ENCODE assay signal across 10 mouse cellular contexts in genomic region chr4:129584370-129584769, GRCm38 (mm10). TPM values are rescaled to one million over a fixed set of nuclear protein-coding genes. Genes with fewer than 3 reads are reported as not detected.
DNase-seq lines count a peak whose midpoint lies in the region; ATAC-seq and TF ChIP-seq lines count a peak whose summit lies in the region.
"Had no signal": no experiment of that assay in that cellular context is flagged by ENCODE, and none has a peak within 500 bp of the region (broad histone marks: within the 10 kb centered on the region; RNA-seq: fewer than 3 reads in every experiment).

No protein-coding gene starts in this region.

- no peaks in the 10 kb centered on the region; the same call in 1 of the 2 replicates for H3K4me1 ChIP-seq in brown adipose tissue, adult 24 weeks (ENCODE audit: control insufficient read depth, insufficient read depth, insufficient read length, low read length)
- H3K4me1 ChIP-seq in hindbrain, embryonic 16.5 days (ENCODE audit: control insufficient read depth, insufficient read depth, low read depth, low read length) = no peaks in the 10 kb centered on the region; the same call in 1 of the 2 replicates

- peaks cover 2% of the 10 kb centered on the region; the same call in 1 of the 2 replicates for H3K27me3 ChIP-seq in hindbrain, embryonic 16.5 days (replicated peaks; ENCODE audit: control insufficient read depth, insufficient read depth, low read length)

- WGBS in hindbrain, embryonic 16.5 days = 79% methylated on average over 1 of the region's 1 CpGs

- no peak for ATAC-seq in hindbrain, embryonic 16.5 days

- no peak for TF ChIP-seq CTCF in layer of hippocampus, adult 2 months (conservative IDR thresholded peaks at IDR 0.05)

- peak overlapping the region; percentile 74; the same call in 1 of the 2 replicates for H3K4me2 ChIP-seq in hindbrain, embryonic 16.5 days (ENCODE audit: low read length)

- H3K9me3 ChIP-seq in hindbrain, embryonic 16.5 days (ENCODE audit: control insufficient read depth, low read length) = no peaks in the 10 kb centered on the region

- DNase-seq in layer of hippocampus, adult 2 months (ENCODE audit: low spot score in 2 of 2) = no peak
- DNase-seq in layer of hippocampus, postnatal 14 days (ENCODE audit: low spot score in 2 of 2) = no peak
- DNase-seq in naive thymus-derived CD4-positive, alpha-beta T cell, adult 2 months (ENCODE audit: low read depth) = peak; percentile 37
- no peak for DNase-seq in MN1 (ENCODE audit: low spot score)
- DNase-seq in right cerebral cortex, postnatal 36 days (ENCODE audit: low spot score in 2 of 2) = no peak
- no peak for DNase-seq in urinary bladder, adult 18-20 months (ENCODE audit: low spot score in 2 of 2)
- DNase-seq: kidney, adult 9 months; right cerebral cortex, postnatal 14 days had no signal

- peak overlapping the region; percentile 66; the same call in 1 of the 2 replicates for H3K4me3 ChIP-seq in layer of hippocampus, adult 2 months
- peak overlapping the region; percentile 72 for H3K4me3 ChIP-seq in brown adipose tissue, adult 24 weeks (ENCODE audit: insufficient read depth, low read depth, low read length)
- no peak overlapping the region for H3K4me3 ChIP-seq in hindbrain, embryonic 16.5 days (ENCODE audit: low read length)

- H3K36me3 ChIP-seq in hindbrain, embryonic 16.5 days (ENCODE audit: control insufficient read depth, insufficient read depth, low read length) = no peaks in the 10 kb centered on the region

- H3K27ac ChIP-seq in layer of hippocampus, adult 2 months = peak overlapping the region; percentile 81; the same call in 1 of the 2 replicates
- peak overlapping the region; percentile 69 for H3K27ac ChIP-seq in brown adipose tissue, adult 24 weeks (replicated peaks; ENCODE audit: low read depth, low read length)
- H3K27ac ChIP-seq in hindbrain, embryonic 16.5 days (ENCODE audit: low read depth, low read length) = no peak overlapping the region

- H3K9ac ChIP-seq in hindbrain, embryonic 16.5 days (ENCODE audit: low read depth, low read length) = no peak overlapping the region

RNA-seq across cellular contexts. Expression of gene Fam167b, which starts 6.0 kb away (rescaled TPM):
- total RNA-seq in layer of hippocampus, adult 2 months (2021) = under 1 TPM; 0.41 to 0.83 TPM
- under 1 TPM in 1 of 2 experiments, not detected in 1; 0.37 TPM for total RNA-seq in layer of hippocampus, postnatal 14 days (2021)
- polyA plus RNA-seq in brown adipose tissue, adult 24 weeks (2012; ENCODE audit: insufficient read depth, insufficient read length, missing spikeins) = not detected in 2 replicates
- 0.35 and 0.58 TPM in 2 replicates for polyA plus RNA-seq in hindbrain, embryonic 16.5 days (2015; fragmentation: Nextera tagmentation; extraction: Ambion mirVana)

RNA-seq across cellular contexts. Expression of gene Lck, which starts 10.9 kb away (rescaled TPM):
- total RNA-seq in layer of hippocampus, adult 2 months (2021) = 1 to 10 TPM; 2.8 to 6.2 TPM
- 1 to 10 TPM; 4.0 to 4.4 TPM for total RNA-seq in layer of hippocampus, postnatal 14 days (2021)
- not detected in 2 replicates for polyA plus RNA-seq in brown adipose tissue, adult 24 weeks (2012; ENCODE audit: insufficient read depth, insufficient read length, missing spikeins)
- polyA plus RNA-seq in hindbrain, embryonic 16.5 days (2015; fragmentation: Nextera tagmentation; extraction: Ambion mirVana) = 13.5 and 13.9 TPM in 2 replicates

RNA-seq across cellular contexts. Expression of gene Eif3i, which starts 16.1 kb away (rescaled TPM):
- total RNA-seq in layer of hippocampus, adult 2 months (2021) = 100 to 1,000 TPM; 117 to 120 TPM
- total RNA-seq in layer of hippocampus, postnatal 14 days (2021) = 100 to 1,000 TPM; 121 to 128 TPM
- polyA plus RNA-seq in brown adipose tissue, adult 24 weeks (2012; ENCODE audit: insufficient read depth, insufficient read length, missing spikeins) = 156 and 174 TPM in 2 replicates
- polyA plus RNA-seq in hindbrain, embryonic 16.5 days (2015; fragmentation: Nextera tagmentation; extraction: Ambion mirVana) = 216 and 223 TPM in 2 replicates

RNA-seq across cellular contexts. Expression of gene Tmem234, which starts 16.1 kb away (rescaled TPM):
- total RNA-seq in layer of hippocampus, adult 2 months (2021) = 10 to 100 TPM; 83.1 to 86.2 TPM
- 10 to 100 TPM; 86.1 to 90.9 TPM for total RNA-seq in layer of hippocampus, postnatal 14 days (2021)
- 84.4 and 96.6 TPM in 2 replicates for polyA plus RNA-seq in brown adipose tissue, adult 24 weeks (2012; ENCODE audit: insufficient read depth, insufficient read length, missing spikeins)
- 185 and 190 TPM in 2 replicates for polyA plus RNA-seq in hindbrain, embryonic 16.5 days (2015; fragmentation: Nextera tagmentation; extraction: Ambion mirVana)

RNA-seq across cellular contexts. Expression of gene Dcdc2b, which starts 29.7 kb away (rescaled TPM):
- 1 to 10 TPM; 5.7 to 7.4 TPM for total RNA-seq in layer of hippocampus, adult 2 months (2021)
- 1 to 10 TPM; 3.4 to 4.4 TPM for total RNA-seq in layer of hippocampus, postnatal 14 days (2021)
- polyA plus RNA-seq in brown adipose tissue, adult 24 weeks (2012; ENCODE audit: insufficient read depth, insufficient read length, missing spikeins) = 1.3 TPM in 1 of 2 replicates, not detected in the other
- 2.1 and 3.9 TPM in 2 replicates for polyA plus RNA-seq in hindbrain, embryonic 16.5 days (2015; fragmentation: Nextera tagmentation; extraction: Ambion mirVana)
